Mouse (Mus musculus): ENCODE measurements around the gene Celf5. TPM values are rescaled to one million over a fixed set of nuclear protein-coding genes. Genes with fewer than 3 reads are reported as not detected.
A peak's percentile ranks its signal among the peaks of the same experiment; 100 is the strongest.

The Celf5 gene
- total and polyA plus RNA-seq, 3 experiments, result 0.08 to 0.38 TPM; not detected in 1

DNA sequence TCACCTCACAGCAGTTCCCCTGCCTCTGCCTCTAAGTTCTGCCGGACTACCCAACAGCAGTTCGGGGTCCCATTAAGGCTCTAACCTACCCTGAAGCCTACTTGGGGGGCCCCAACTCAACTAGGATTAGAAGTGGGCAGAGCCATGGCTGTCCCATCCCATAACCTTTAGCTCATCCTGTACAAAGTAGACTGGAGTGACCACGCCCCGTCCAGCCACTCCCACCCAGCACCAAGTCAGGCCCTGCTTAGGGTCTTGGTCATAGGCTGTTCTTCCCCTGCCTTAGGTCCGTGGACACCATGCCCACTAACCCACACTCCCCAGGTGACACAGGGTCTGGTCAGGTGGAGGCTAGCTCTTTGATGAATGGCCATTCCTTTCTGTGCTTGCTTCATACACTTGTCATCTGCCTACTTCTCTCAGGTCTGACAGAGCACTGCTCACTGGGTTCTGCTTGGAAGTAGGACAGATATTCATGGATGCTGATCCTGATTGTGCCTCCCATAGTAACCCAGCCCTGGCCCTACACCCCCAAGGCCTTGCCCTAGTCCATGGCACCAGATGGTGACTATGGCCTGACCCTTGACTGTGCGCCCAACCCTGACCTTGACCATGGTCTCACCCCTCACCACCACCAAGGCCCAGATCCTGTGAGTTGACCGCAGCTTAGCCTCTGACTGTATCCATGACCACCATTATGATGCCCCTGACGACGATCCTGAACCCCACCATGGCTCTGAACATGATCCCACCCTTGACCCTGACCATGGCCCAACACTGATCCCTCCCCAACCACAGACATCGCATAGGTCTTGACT, 63.2 kb downstream of the Celf5 start:
- no peaks in the 10 kb centered on the region for H3K79me2 ChIP-seq (ENCODE audit: control insufficient read depth, insufficient read depth, low read length, poor library complexity)
- no peaks in the 10 kb centered on the region for H3K36me3 ChIP-seq (ENCODE audit: control insufficient read depth in 1 of 2, insufficient read depth in 2 of 2, low read length in 2 of 2)
- H3K4me3 ChIP-seq (ENCODE audit: control insufficient read depth in 1 of 2, insufficient read depth in 1 of 2, low read depth in 2 of 2, low read length in 2 of 2), result no peak overlapping the region
- H3K27ac ChIP-seq (ENCODE audit: control insufficient read depth, low read depth, low read length), result no peak overlapping the region
- H3K9me3 ChIP-seq (replicated peaks; ENCODE audit: insufficient read depth, low read length), result no peaks in the 10 kb centered on the region
- H3K4me1 ChIP-seq (ENCODE audit: control insufficient read depth in 1 of 2, insufficient read depth in 2 of 2, low read length in 2 of 2), result no peaks in the 10 kb centered on the region
- TF ChIP-seq UBTF (IDR thresholded peaks at IDR 0.05; ENCODE audit: borderline replicate concordance, insufficient read depth, low read depth, low read length) (no peak), CHD2 (IDR thresholded peaks at IDR 0.05; ENCODE audit: low read length) (no peak), ELF1 (IDR thresholded peaks at IDR 0.05; ENCODE audit: low read depth, low read length) (no peak)
- no peak overlapping the region for H3K9ac ChIP-seq (ENCODE audit: control insufficient read depth, low read depth, low read length, poor library complexity, severe bottlenecking)
- no peaks in the 10 kb centered on the region for H3K27me3 ChIP-seq (ENCODE audit: control insufficient read depth in 1 of 2, insufficient read depth in 2 of 2, low read length in 2 of 2)
- DNase-seq (ENCODE audit: low read depth, low spot score), result no peak

DNA sequence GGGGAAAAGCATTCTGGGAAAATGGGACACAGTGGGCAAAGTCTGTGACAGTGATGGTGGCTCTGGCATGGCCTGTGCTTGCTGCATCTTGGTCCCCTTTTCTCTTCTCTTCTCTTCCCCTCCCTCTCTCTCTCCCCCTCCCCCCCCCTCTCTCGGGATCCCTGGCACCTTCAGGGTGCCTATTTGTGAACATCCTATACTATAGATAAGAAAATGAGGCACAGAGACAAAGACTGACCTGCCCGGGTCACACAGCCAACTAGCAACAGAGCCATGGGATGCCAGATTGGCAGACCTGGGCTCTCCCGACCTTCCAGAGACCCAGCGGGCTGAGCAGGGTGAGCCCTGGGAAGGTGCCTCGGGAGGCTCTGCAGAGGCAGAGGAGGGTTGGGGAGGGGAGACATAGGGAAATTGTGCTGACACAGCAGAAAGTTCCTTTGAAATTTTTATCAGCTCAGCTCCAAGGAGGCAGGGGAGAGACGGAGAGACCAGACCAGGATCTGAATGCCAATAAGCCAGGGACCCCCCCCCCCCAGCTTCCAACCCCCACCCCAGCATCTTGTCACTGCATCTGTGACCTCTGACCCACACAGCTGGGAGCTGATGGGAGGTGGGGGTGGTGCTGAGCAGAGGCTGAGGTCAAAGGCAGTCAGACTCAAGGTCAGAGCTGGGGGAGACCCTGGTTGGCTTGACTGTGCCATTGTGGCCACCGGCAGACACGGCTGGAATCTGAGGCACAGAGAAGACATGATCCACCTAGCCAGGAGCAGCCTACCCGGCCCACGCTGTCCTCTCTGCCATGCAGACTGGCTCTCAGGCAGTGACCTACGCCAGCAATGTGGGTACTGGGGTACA, 64.1 kb downstream of the Celf5 start:
- Histone ChIP-seq H3K4me1 (ENCODE audit: control insufficient read depth in 1 of 2, insufficient read depth in 2 of 2, low read length in 2 of 2) (no peaks in the 10 kb centered on the region), H3K4me3 (ENCODE audit: control insufficient read depth in 1 of 2, insufficient read depth in 1 of 2, low read depth in 2 of 2, low read length in 2 of 2) (no peak overlapping the region), H3K9me3 (replicated peaks; ENCODE audit: insufficient read depth, low read length) (no peaks in the 10 kb centered on the region), H3K27me3 (ENCODE audit: control insufficient read depth in 1 of 2, insufficient read depth in 2 of 2, low read length in 2 of 2) (no peaks in the 10 kb centered on the region), H3K27ac (ENCODE audit: control insufficient read depth, low read depth, low read length) (no peak overlapping the region), H3K79me2 (ENCODE audit: control insufficient read depth, insufficient read depth, low read length, poor library complexity) (no peaks in the 10 kb centered on the region), H3K36me3 (ENCODE audit: control insufficient read depth in 1 of 2, insufficient read depth in 2 of 2, low read length in 2 of 2) (no peaks in the 10 kb centered on the region), H3K9ac (ENCODE audit: control insufficient read depth, low read depth, low read length, poor library complexity, severe bottlenecking) (no peak overlapping the region)
- no peak for DNase-seq (ENCODE audit: low read depth, low spot score)
- TF ChIP-seq MAFK (IDR thresholded peaks at IDR 0.05; ENCODE audit: borderline replicate concordance, low read depth, low read length), result peak; percentile 78
- TF ChIP-seq USF1 (IDR thresholded peaks at IDR 0.05; ENCODE audit: low read depth, low read length), result no peak

DNA sequence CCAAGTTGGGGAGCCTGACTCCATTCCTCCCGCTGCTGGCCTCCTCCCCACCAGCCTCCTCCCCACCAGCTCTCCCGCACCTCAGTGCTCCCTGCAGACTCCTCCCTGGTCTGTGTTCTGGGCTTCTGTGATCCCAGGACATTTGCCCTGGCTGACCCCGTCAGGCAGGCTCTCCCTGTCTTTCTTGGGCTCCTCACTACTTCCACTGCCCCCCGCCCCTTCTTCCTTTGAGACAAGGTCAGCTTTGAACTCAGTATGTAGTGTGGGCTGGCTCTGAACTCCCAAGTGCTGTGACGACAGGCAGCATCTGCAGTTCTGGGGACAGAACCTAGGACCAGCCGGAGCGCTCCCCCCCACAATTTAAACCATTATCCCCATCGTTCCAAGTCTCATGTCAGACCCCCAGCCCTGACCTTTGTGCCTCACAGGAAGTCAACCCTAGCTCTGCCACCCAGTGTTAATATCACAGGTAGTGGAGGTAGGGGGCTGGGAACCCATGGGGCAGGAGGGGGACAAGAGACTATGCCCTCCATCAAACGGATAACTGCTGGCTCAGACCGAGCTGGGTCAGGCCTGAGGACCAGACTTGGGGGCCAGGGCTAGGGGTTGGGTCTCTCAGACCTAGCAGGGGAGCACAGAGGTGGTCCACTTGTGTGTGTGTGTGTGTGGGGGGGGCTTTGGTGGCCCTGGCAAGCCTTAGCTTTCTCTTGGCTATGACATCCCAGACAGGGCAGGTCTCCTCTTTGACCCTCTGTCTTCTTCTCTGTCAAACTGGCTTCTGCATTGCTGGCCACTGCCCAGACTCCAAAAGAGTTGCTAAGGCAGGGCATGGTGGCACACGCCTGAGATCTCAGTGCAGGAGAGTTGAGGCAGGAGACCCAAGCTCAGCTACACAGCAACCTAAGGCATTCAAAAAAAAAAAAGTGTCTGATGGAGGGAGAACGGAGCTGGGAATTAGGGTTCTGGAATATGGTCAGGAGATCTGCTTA, 65.0 kb downstream of the Celf5 start:
- H3K27ac ChIP-seq (ENCODE audit: control insufficient read depth, low read depth, low read length), result no peak overlapping the region
- no peaks in the 10 kb centered on the region for H3K9me3 ChIP-seq (replicated peaks; ENCODE audit: insufficient read depth, low read length)
- H3K4me1 ChIP-seq (ENCODE audit: control insufficient read depth in 1 of 2, insufficient read depth in 2 of 2, low read length in 2 of 2), result no peaks in the 10 kb centered on the region
- H3K4me3 ChIP-seq (ENCODE audit: control insufficient read depth in 1 of 2, insufficient read depth in 1 of 2, low read depth in 2 of 2, low read length in 2 of 2), result no peak overlapping the region
- H3K79me2 ChIP-seq (ENCODE audit: control insufficient read depth, insufficient read depth, low read length, poor library complexity), result no peaks in the 10 kb centered on the region
- no peak overlapping the region for H3K9ac ChIP-seq (ENCODE audit: control insufficient read depth, low read depth, low read length, poor library complexity, severe bottlenecking)
- no peak for DNase-seq (ENCODE audit: low read depth, low spot score)
- no peaks in the 10 kb centered on the region for H3K27me3 ChIP-seq (ENCODE audit: control insufficient read depth in 1 of 2, insufficient read depth in 2 of 2, low read length in 2 of 2)
- no peaks in the 10 kb centered on the region for H3K36me3 ChIP-seq (ENCODE audit: control insufficient read depth in 1 of 2, insufficient read depth in 2 of 2, low read length in 2 of 2)
- TF ChIP-seq POLR2AphosphoS2 (IDR thresholded peaks at IDR 0.05; ENCODE audit: low read length) (no peak), ZKSCAN1 (IDR thresholded peaks at IDR 0.05; ENCODE audit: low read depth, low read length) (no peak), ZC3H11A (IDR thresholded peaks at IDR 0.05; ENCODE audit: low read depth, low read length) (no peak), NRF1 (IDR thresholded peaks at IDR 0.05; ENCODE audit: insufficient read depth, low read depth, low read length, poor library complexity, severe bottlenecking) (no peak), ELF1 (IDR thresholded peaks at IDR 0.05; ENCODE audit: low read depth, low read length) (no peak), RAD21 (IDR thresholded peaks at IDR 0.05; ENCODE audit: low read depth, low read length) (no peak), KAT2A (conservative IDR thresholded peaks at IDR 0.05; ENCODE audit: low read depth, low read length) (no peak), USF1 (IDR thresholded peaks at IDR 0.05; ENCODE audit: low read depth, low read length) (no peak), RCOR1 (IDR thresholded peaks at IDR 0.05; ENCODE audit: low read depth, low read length) (no peak), UBTF (IDR thresholded peaks at IDR 0.05; ENCODE audit: borderline replicate concordance, insufficient read depth, low read depth, low read length) (no peak), MEF2A (IDR thresholded peaks at IDR 0.05; ENCODE audit: extremely low read depth, insufficient replicate concordance, low read depth, low read length, poor library complexity, severe bottlenecking) (no peak), EP300 (IDR thresholded peaks at IDR 0.05; ENCODE audit: low read depth in 1 of 2, low read length in 2 of 2) (no peak), ZNF384 (IDR thresholded peaks at IDR 0.05; ENCODE audit: low read depth, low read length) (no peak), TAL1 (IDR thresholded peaks at IDR 0.05; ENCODE audit: low read length) (no peak), ZMIZ1 (IDR thresholded peaks at IDR 0.05; ENCODE audit: low read depth, low read length) (no peak), USF2 (IDR thresholded peaks at IDR 0.05; ENCODE audit: borderline replicate concordance in 1 of 2, insufficient read depth in 1 of 2, low read depth in 1 of 2, low read length in 2 of 2) (no peak)
